Mouse (Mus musculus): ENCODE data around the gene Hist2h2ac.
"Not testable (repeated sequence)": the region's sequence is repeated elsewhere in the genome, so short reads cannot be mapped to it uniquely, and the experiment has no call there.

The Hist2h2ac gene

GRCm38 (mm10) chr3:96249034-96249345 is 28.3 kb upstream of the Hist2h2ac start:
- DNase-seq (ENCODE audit: low spot score in 2 of 2) = peak in 1 of 2 experiments; percentile 68

GRCm38 (mm10) chr3:96248141-96249033 is 27.7 kb upstream of the Hist2h2ac start:
- no peak for DNase-seq (ENCODE audit: low spot score in 2 of 2)

GRCm38 (mm10) chr3:96247356-96248140 is 26.9 kb upstream of the Hist2h2ac start:
- no peak for DNase-seq (ENCODE audit: low spot score in 2 of 2)

- not testable (repeated sequence) for DNase-seq (ENCODE audit: low spot score in 2 of 2)
Measured at GRCm38 (mm10) chr3:96246427-96246856, 25.8 kb upstream of the Hist2h2ac start, which contains the start of gene Hist2h3c1. Gene Hist2h3c1 (plus strand): TSS chr3:96246685.

GRCm38 (mm10) chr3:96246018-96246417 is 25.3 kb upstream of the Hist2h2ac start:
- DNase-seq (ENCODE audit: low spot score in 2 of 2) = peak in 1 of 2 experiments; percentile 39

- peak; percentile 89 to 92 for DNase-seq (ENCODE audit: low spot score in 2 of 2)
Measured at GRCm38 (mm10) chr3:96245003-96245886, 24.6 kb upstream of the Hist2h2ac start, which contains the start of gene Hist2h2aa1. Gene Hist2h2aa1 (plus strand): TSS chr3:96245497.

- DNase-seq (ENCODE audit: low spot score in 2 of 2) = no peak
Measured at GRCm38 (mm10) chr3:96243921-96244572, 23.4 kb upstream of the Hist2h2ac start.

GRCm38 (mm10) chr3:96240799-96241197 is 20.1 kb upstream of the Hist2h2ac start:
- DNase-seq (ENCODE audit: low spot score in 2 of 2) = no peak

GRCm38 (mm10) chr3:96239949-96240798 is 19.5 kb upstream of the Hist2h2ac start, which contains the start of gene Hist2h2aa2:
Gene Hist2h2aa2 (minus strand): TSS chr3:96240276.
- DNase-seq (ENCODE audit: low spot score in 2 of 2) = peak; percentile 99

- peak; percentile 73 to 89 for DNase-seq (ENCODE audit: low spot score in 2 of 2)
Measured at GRCm38 (mm10) chr3:96238954-96239793, 18.5 kb upstream of the Hist2h2ac start, which contains the start of gene Hist2h3c2. Gene Hist2h3c2 (minus strand): TSS chr3:96239127.

- DNase-seq (ENCODE audit: low spot score in 2 of 2) = peak; percentile 51 to 74
Measured at GRCm38 (mm10) chr3:96237904-96238511, 17.3 kb upstream of the Hist2h2ac start.

GRCm38 (mm10) chr3:96237335-96237903 is 16.7 kb upstream of the Hist2h2ac start:
- DNase-seq (ENCODE audit: low spot score in 2 of 2) = peak; percentile 52 to 72

GRCm38 (mm10) chr3:96236834-96237334 is 16.2 kb upstream of the Hist2h2ac start:
- DNase-seq (ENCODE audit: low spot score in 2 of 2) = no peak

- DNase-seq (ENCODE audit: low spot score in 2 of 2) = no peak
Measured at GRCm38 (mm10) chr3:96235836-96236235, 15.2 kb upstream of the Hist2h2ac start.

GRCm38 (mm10) chr3:96234914-96235313 is 14.2 kb upstream of the Hist2h2ac start:
- no peak for DNase-seq (ENCODE audit: low spot score in 2 of 2)

GRCm38 (mm10) chr3:96231758-96232120 is 11.1 kb upstream of the Hist2h2ac start:
- DNase-seq (ENCODE audit: low spot score in 2 of 2) = no peak

- DNase-seq (ENCODE audit: low spot score in 2 of 2) = no peak
Measured at GRCm38 (mm10) chr3:96230910-96231757, 10.5 kb upstream of the Hist2h2ac start.

All from spleen, postnatal 4 days (tissue).